Mouse (Mus musculus) embryonic facial prominence, embryonic 13.5 days (tissue): ENCODE data around the gene Pacsin1. TPM values are rescaled to one million over a fixed set of nuclear protein-coding genes. Genes with fewer than 3 reads are reported as not detected.
"Not testable (repeated sequence)": the region's sequence is repeated elsewhere in the genome, so short reads cannot be mapped to it uniquely, and the experiment has no call there.

Source experiments
- ATAC-seq: fragments of 200-750 bp; cut with Nextera tagmentation; 2 replicates; pipeline ENCODE4 v1.8.0; 2017; ENCODE audit warnings: low read depth; ENCODE audit not compliant: insufficient number of reproducible peaks, insufficient read depth, low FRiP score, low TSS enrichment
- H3K27ac ChIP-seq: fragments of 300-500 bp; sonication (generic); 2 replicates; pipeline ENCODE4 v1.5.1; 2015; ENCODE audit warnings: moderate library complexity, mild to moderate bottlenecking, inconsistent platforms
- H3K27me3 ChIP-seq: fragments of 300-500 bp; sonication (generic); 2 replicates; pipeline ENCODE4 v1.6.1; 2015; ENCODE audit warnings: mild to moderate bottlenecking, inconsistent platforms
- H3K36me3 ChIP-seq: fragments of 300-500 bp; sonication (generic); 2 replicates; pipeline ENCODE4 v1.6.1; 2015; ENCODE audit warnings: mild to moderate bottlenecking, inconsistent platforms
- H3K4me1 ChIP-seq: fragments of 300-500 bp; sonication (generic); 2 replicates; pipeline ENCODE4 v1.6.1; 2015; ENCODE audit warnings: inconsistent platforms
- H3K4me2 ChIP-seq: fragments of 300-500 bp; sonication (generic); 2 replicates; pipeline ENCODE4 v1.6.1; 2015; ENCODE audit warnings: moderate library complexity, mild to moderate bottlenecking, inconsistent platforms
- H3K4me3 ChIP-seq: fragments of 300-500 bp; sonication (generic); 2 replicates; pipeline ENCODE4 v1.5.1; 2015; ENCODE audit warnings: mild to moderate bottlenecking, inconsistent platforms
- H3K9ac ChIP-seq: fragments of 300-500 bp; sonication (generic); 2 replicates; pipeline ENCODE4 v1.6.1; 2015; ENCODE audit warnings: mild to moderate bottlenecking, inconsistent platforms
- H3K9me3 ChIP-seq: fragments of 300-500 bp; sonication (generic); 2 replicates; pipeline ENCODE4 v1.6.1; 2016; ENCODE audit warnings: inconsistent platforms
- WGBS: fragments of 180-500 bp; shearing (Covaris S2); methylation state at CpG from one replicate; pipeline ENCODE4 v1.1.7; 2015; ENCODE audit warnings: mixed read lengths; 5-methylcytosine and 5-hydroxymethylcytosine counted together
- polyA plus RNA-seq: library from polyadenylated mRNA; unstranded; fragments of >200 nt; fragmentation: Nextera tagmentation; extraction: Ambion mirVana; gene quantifications from 2 replicates; pipeline ENCODE4 v1.2.1, GENCODE M21; 2015

The Pacsin1 gene
- polyA plus RNA-seq, 1 experiment from 2014 or later: 5.4 TPM

DNA sequence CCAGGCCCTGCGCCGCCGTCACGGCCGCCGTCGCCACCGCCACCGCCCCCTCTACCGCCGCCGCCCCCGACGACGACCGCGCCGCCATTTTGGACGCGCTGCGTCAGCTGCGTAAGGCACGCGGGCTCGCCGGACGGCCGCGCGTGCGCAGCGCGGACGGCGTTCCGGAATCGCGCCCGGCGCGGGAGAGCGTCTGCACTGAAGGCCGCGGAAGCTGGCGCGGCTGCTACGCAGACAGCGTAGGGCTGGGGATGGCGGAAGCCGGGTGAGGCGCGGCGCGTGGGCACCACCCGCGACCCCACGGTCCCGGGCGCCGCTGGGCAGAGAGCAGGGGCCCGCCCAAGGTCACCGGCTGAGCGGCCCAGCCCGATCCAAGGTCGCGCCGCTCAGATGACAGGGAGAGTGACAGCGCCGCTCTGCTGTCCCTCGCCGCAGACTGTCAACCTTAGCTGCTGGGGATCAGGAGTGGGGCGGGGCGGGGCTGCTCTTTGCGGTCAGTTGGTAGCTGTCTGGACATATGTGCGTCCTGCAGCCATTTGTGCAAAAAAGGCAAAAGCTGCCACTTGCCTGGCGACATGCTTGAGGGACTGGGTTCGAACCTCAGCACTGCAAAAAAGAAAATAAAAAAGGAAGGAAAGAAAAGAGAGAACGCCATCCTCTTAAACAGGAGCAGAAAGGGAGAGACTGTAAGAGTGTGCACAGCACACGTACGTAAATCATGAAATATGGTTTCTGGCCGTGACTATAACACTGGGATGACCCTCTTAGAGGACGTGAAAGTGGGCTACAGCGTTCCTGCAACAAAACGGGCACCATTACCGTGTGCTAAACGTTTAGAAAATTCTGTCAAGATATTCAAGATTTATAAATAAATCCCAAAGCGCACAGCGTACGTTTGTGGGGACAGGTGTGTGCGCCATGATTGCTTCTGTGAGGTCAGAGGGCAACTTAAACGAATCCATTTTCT, 31.7 kb upstream of the Pacsin1 start, which contains the start of gene Nudt3:
TSS of gene Nudt3 (minus strand) at position 136 of the 967 bp plus-strand sequence.
- Histone ChIP-seq H3K4me3 (peak within 1 kb of the TSS; percentile 89), H3K4me2 (peak within 1 kb of the TSS; percentile 76), H3K9me3 (no peaks in the 10 kb centered on the region), H3K4me1 (peaks cover 46% of the 10 kb centered on the region), H3K36me3 (peaks cover 4% of the 10 kb centered on the region; the same call in 1 of the 2 replicates), H3K9ac (peak within 1 kb of the TSS; percentile 99), H3K27me3 (no peaks in the 10 kb centered on the region), H3K27ac (peak within 1 kb of the TSS; percentile 95)
- 8% methylated on average over 90 of the region's 91 CpGs for WGBS
- peak; percentile 83 for ATAC-seq

DNA sequence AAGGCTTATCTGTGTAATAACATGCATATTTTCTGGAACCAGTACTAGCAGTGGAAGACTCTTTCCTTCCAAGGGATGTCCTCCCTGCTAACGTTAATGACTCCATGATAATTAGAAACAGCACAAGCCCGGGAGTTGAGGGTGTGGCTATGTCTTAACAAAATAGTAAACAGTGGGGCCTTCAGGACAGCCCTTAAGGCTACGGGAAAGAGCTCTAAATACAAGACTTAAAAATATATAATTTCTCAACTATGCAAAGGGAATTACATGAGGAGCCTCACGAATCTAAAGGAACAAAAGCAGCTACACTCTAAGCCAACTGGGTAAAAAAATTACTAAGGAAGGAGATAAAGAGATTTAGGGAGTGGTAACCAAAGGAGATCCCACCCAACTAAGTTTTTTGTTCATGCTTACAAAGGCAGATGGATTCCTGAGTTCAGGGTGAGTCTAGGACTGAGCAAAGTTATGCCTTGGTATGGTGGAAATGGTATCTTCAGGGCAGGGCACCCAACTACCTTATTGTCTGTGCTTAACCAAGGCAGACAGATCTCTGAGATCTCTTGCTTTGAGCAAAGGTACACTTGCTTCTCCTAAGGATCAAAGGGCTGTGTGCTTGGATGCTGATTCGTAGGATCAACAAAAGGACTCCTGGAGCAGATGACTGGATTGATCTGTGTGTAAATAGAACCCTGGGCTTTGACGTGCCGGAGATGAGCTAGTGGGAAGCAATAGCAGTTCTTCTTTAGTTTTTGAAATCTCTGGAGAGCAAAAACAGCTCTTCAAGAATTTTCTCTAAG, 29.7 kb upstream of the Pacsin1 start:
- peaks cover 43% of the 10 kb centered on the region for H3K4me1 ChIP-seq
- 32% methylated on average over 7 of the region's 7 CpGs for WGBS
- no peak overlapping the region for H3K4me2 ChIP-seq
- no peaks in the 10 kb centered on the region for H3K27me3 ChIP-seq
- no peak for ATAC-seq
- 0 out of 2 replicates have a peak overlapping the region, but pooled peaks have one; percentile 2 for H3K9ac ChIP-seq
- peaks cover 11% of the 10 kb centered on the region for H3K36me3 ChIP-seq
- no peak overlapping the region for H3K27ac ChIP-seq
- no peak overlapping the region for H3K4me3 ChIP-seq
- no peaks in the 10 kb centered on the region for H3K9me3 ChIP-seq

DNA sequence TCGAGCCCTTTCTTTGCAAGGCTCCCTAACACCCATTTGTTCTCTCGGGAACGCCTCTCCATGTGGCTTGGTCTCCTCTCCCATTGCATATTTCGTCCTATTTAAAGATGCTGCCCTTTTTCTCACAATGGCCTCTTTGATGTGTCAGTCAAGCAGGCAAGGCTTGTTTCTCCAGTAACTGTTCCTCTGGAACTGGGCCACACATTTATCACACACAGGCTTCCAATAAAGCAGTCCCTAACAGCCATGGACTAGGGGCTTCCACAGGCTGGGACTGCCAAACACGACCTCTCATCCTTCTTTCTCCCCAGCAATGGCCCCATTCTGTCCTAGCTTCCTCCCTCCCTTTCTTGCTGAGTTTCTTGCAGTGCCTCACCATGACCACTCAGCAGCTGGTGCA, 28.6 kb upstream of the Pacsin1 start:
- ATAC-seq: no peak
- 36% methylated on average over 5 of the region's 5 CpGs for WGBS
- Histone ChIP-seq H3K27me3 (no peaks in the 10 kb centered on the region), H3K9me3 (no peaks in the 10 kb centered on the region), H3K4me3 (no peak overlapping the region), H3K27ac (no peak overlapping the region), H3K4me2 (no peak overlapping the region), H3K36me3 (peaks cover 22% of the 10 kb centered on the region), H3K4me1 (peaks cover 36% of the 10 kb centered on the region), H3K9ac (no peak overlapping the region)

DNA sequence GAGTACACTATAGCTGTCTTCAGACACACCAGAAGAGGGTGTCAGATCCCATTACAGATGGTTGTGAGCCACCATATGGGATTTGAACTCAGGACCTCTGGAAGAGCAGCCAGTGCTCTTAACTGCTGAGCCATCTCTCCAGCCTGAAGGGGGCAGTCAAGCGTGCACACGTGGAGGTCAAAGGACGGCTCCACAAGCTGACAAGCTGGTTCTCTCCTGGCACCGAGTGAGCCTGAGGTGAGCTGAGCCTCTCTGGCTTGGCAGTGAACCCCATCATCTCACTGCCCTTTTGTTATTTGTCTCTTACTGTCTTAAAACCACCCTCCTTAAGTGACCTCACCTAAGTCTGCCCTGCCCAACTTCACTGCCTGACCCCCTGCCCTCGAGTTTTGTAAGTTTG, 27.9 kb upstream of the Pacsin1 start:
- Histone ChIP-seq H3K36me3 (peaks cover 29% of the 10 kb centered on the region), H3K9me3 (no peaks in the 10 kb centered on the region), H3K4me1 (peaks cover 44% of the 10 kb centered on the region), H3K4me3 (no peak overlapping the region), H3K4me2 (no peak overlapping the region), H3K27ac (no peak overlapping the region), H3K27me3 (no peaks in the 10 kb centered on the region), H3K9ac (no peak overlapping the region)
- no peak for ATAC-seq
- 40% methylated on average over 5 of the region's 5 CpGs for WGBS

DNA sequence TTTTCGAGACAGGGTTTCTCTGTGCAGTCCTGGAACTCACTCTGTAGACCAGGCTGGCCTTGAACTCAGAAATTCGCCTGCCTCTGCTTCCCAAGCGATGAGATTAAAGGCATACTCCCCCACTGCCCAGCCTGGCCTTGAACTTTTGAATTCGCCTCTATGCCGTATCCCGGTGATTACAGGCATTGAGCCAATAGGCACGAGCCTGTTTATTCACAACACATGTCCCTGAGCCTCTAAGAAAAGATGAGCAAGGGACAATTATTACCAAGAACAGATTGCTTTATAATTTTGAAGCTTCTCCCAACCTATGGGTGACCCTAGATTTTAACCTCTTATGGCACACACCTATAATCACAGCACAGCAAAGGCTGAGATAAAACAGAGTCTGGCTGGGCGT, 26.9 kb upstream of the Pacsin1 start:
- 85% methylated on average over 8 of the region's 8 CpGs for WGBS
- ATAC-seq: no peak
- no peak overlapping the region for H3K4me3 ChIP-seq
- H3K4me1 ChIP-seq: peaks cover 53% of the 10 kb centered on the region
- peaks cover 39% of the 10 kb centered on the region for H3K36me3 ChIP-seq
- H3K4me2 ChIP-seq: no peak overlapping the region
- H3K27me3 ChIP-seq: no peaks in the 10 kb centered on the region
- H3K9ac ChIP-seq: no peak overlapping the region
- H3K27ac ChIP-seq: no peak overlapping the region
- no peaks in the 10 kb centered on the region for H3K9me3 ChIP-seq

DNA sequence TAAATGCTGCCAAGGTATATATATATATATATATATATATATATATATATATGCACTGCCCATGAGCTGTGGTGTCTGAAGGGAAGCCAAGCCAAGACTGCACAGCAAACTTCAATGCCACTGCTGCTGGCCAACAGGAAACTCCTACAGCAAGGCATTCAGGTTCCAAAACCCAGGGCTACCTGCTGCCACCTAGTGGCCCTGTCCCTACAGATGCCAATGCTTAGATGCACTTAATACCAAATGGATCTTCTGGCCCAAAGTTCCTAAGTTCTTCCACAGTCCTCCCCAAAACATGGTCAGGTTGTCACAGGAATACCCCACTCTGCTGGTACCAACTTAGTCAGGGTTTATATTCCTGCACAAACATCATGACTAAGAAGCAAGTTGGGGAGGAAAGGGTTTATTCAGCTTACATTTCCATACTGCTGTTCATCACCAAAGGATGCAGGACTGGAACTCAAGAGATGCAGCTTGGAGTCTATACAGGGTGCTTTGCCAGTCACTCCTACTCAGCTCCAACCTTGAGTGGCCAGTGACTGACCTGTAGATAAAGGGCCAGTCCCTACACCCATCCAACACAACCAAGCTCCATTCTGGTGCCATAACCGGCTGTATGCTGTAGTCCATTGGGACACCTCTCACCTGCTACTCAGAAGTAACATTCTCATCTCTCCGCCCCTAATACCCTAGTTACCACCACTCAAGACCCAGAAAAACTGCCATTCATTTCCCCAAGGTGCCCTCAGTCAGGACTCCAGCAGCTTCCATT, 25.9 kb upstream of the Pacsin1 start:
- H3K9me3 ChIP-seq: no peaks in the 10 kb centered on the region
- peaks cover 44% of the 10 kb centered on the region for H3K36me3 ChIP-seq
- no peak for ATAC-seq
- H3K9ac ChIP-seq: no peak overlapping the region
- H3K27me3 ChIP-seq: no peaks in the 10 kb centered on the region
- WGBS: 66% methylated on average over 2 of the region's 2 CpGs
- H3K4me2 ChIP-seq: no peak overlapping the region
- no peak overlapping the region; the same call in 1 of the 2 replicates for H3K27ac ChIP-seq
- peaks cover 49% of the 10 kb centered on the region for H3K4me1 ChIP-seq
- H3K4me3 ChIP-seq: no peak overlapping the region

DNA sequence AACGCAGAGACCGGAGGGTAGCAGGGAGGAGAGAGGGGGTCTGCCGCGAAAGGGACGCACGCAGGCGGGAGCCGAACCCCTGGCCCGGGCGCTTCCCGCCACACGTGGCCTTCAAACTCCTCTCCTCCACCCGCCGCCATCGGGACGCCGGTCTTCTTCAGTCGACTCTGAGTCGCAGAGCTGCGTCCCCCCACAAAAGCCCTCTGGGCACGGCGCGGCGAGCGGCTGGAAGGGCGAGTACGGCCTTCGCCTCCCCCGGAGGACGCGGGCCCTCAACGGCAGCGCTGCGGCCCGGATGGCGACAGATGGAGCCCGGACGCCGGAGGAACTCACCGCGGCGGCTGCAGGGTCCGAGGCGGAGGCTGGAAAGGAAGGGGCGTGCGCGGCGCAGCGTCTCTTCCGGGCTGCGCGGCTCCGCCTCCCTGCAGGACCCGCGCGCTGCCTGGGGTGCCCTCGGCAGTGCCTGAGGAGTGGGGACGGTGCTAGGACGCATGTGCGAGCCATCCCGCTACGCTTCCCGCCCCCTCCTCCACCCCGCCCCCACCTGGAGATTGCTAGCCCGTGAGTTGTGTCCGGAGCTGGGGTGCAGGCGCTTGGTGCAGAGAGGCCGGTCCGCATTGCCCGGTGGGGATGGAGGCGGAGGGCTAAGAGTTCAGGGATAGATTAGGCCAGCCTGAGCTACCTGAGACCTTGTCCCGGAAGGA, 20.3 kb upstream of the Pacsin1 start, which contains the start of gene RPS10-NUDT3:
TSS of gene RPS10-NUDT3 (minus strand) at position 352 of the 704 bp plus-strand sequence.
- Histone ChIP-seq H3K27ac (peak within 1 kb of the TSS; percentile 91), H3K4me2 (peak within 1 kb of the TSS; percentile 88), H3K4me3 (peak within 1 kb of the TSS; percentile 95), H3K4me1 (peaks cover 37% of the 10 kb centered on the region), H3K9ac (peak within 1 kb of the TSS; percentile 99), H3K27me3 (no peaks in the 10 kb centered on the region), H3K36me3 (peaks cover 39% of the 10 kb centered on the region), H3K9me3 (no peaks in the 10 kb centered on the region)
- peak; percentile 96 for ATAC-seq
- WGBS: 0% methylated on average over 60 of the region's 72 CpGs

DNA sequence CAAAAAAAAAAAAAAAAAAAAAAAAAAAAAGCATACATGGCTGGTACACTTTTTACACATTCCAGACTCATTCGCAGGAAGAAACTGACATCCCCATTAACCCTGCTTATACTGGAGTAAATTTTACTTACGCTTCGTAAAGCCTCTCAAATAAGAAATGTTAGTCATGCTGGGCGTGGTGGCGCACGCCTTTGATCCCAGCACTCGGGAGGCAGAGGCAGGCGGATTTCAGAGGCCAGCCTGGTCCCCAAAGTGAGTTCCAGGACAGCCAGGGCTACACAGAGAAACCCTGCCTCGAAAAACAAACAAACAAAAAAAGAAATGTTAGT, 19.8 kb upstream of the Pacsin1 start:
- H3K9me3 ChIP-seq, ATAC-seq, H3K27me3 ChIP-seq: not testable (repeated sequence)
- Histone ChIP-seq H3K4me1 (peaks cover 37% of the 10 kb centered on the region), H3K27ac (peak overlapping the region; percentile 91; the same call in 1 of the 2 replicates), H3K4me2 (peak overlapping the region; percentile 88), H3K9ac (peak overlapping the region; percentile 99), H3K36me3 (peaks cover 33% of the 10 kb centered on the region), H3K4me3 (peak overlapping the region; percentile 95)
- 44% methylated on average over 9 of the region's 9 CpGs for WGBS

DNA sequence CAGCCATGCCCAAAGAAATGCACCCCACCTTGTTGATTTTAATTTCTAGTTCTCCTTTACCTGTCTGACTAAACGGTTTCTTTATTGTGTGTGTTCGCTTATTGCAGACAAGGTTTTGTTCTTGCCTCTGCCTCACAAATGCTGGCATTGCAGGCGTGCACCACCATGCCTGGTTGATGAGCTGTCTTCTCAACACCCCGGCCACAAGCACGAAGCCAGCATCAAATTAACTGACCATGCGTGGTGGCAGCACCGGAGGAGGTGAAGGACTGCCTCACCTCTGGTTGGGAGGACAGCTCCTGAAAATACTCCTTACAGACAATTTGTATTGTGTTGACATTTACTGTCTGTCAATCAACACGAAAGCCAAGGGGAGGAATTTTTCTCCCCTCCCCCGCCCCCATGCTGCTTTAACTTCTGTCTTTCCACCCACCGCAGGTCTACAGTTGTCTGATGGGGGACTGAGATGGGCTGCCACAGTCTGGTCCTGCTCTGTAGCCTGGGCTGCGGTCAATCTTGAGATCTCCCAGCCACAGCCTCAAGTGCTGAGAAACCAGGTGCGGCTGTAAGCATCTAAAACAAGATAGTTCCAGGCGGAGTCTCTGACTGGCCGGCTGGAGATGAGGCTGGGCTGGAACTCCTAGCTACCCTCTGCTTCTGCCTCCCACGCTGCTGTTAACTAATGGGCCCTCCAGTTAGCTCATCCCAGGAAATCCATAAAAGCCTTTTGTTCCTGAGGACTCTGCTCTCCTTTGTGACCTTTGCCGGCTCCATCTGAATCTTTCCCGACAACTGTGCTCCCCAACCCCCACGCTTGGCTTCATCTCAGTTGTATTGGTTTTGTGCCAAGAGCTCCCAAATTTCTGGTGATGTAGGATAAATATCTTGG, 18.9 kb upstream of the Pacsin1 start, which contains the start of gene Rps10:
TSS of gene Rps10 (minus strand) at position 538 of the 889 bp plus-strand sequence.
- Histone ChIP-seq H3K9ac (peak within 1 kb of the TSS; percentile 99), H3K27ac (peak within 1 kb of the TSS; percentile 91)

DNA sequence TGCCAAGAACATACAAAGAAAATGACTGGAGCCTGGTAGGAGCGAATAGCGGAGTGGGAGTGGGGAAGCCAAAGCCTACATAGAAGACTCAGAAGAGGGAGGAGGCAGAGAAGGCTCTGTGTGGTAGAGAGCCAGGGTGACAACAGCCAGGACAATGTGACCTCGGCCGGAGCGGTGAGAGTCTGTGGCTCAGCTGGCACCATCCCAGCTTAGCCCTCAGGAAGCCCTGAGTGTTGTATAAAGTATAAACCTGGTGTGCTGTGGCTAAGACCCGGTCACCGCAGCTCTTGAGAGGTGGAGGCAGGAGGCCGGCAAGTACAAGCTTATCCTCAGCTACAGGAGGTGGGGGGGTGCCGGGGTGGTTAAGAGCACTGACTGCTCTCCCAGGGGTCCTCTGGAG, 18.0 kb upstream of the Pacsin1 start:
- Histone ChIP-seq H3K4me3 (no peak overlapping the region), H3K4me1 (peaks cover 27% of the 10 kb centered on the region), H3K27me3 (no peaks in the 10 kb centered on the region), H3K9ac (no peak overlapping the region), H3K9me3 (no peaks in the 10 kb centered on the region), H3K4me2 (no peak overlapping the region), H3K27ac (no peak overlapping the region), H3K36me3 (peaks cover 16% of the 10 kb centered on the region)
- ATAC-seq: no peak
- WGBS: 71% methylated on average over 9 of the region's 9 CpGs

More for the DNA sequence above, 18.9 kb upstream of the Pacsin1 start, which contains the start of gene Rps10:
- Histone ChIP-seq H3K4me1 (peaks cover 36% of the 10 kb centered on the region), H3K36me3 (peaks cover 25% of the 10 kb centered on the region), H3K4me2 (peak within 1 kb of the TSS; percentile 88), H3K9me3 (no peaks in the 10 kb centered on the region), H3K4me3 (peak within 1 kb of the TSS; percentile 95), H3K27me3 (no peaks in the 10 kb centered on the region)
- ATAC-seq: no peak
- 43% methylated on average over 18 of the region's 18 CpGs for WGBS
